Mouse (Mus musculus) limb, embryonic 15.5 days (tissue): ENCODE data around the gene Fgd5. TPM values are rescaled to one million over a fixed set of nuclear protein-coding genes. Genes with fewer than 3 reads are reported as not detected.
"Not testable (repeated sequence)": the region's sequence is repeated elsewhere in the genome, so short reads cannot be mapped to it uniquely, and the experiment has no call there.

Experiments
- ATAC-seq: fragments of 200-750 bp; cut with Nextera tagmentation; 2 replicates; pipeline ENCODE4 v1.8.0; 2017; ENCODE audit warnings: low read depth, moderate TSS enrichment; ENCODE audit not compliant: insufficient number of reproducible peaks, low FRiP score, low TSS enrichment
- H3K27ac ChIP-seq: fragments of 300-500 bp; sonication (generic); 2 replicates; pipeline ENCODE4 v1.5.1; 2015; ENCODE audit warnings: moderate library complexity, mild to moderate bottlenecking, inconsistent platforms
- H3K27me3 ChIP-seq: fragments of 300-500 bp; sonication (generic); 2 replicates; pipeline ENCODE4 v1.6.1; 2015; ENCODE audit warnings: inconsistent platforms
- H3K36me3 ChIP-seq: fragments of 300-500 bp; sonication (generic); 2 replicates; pipeline ENCODE4 v1.6.1; 2015; ENCODE audit warnings: inconsistent platforms
- H3K4me1 ChIP-seq: fragments of 300-500 bp; sonication (generic); 2 replicates; pipeline ENCODE4 v1.6.1; 2015; ENCODE audit warnings: inconsistent platforms
- H3K4me2 ChIP-seq: fragments of 300-500 bp; sonication (generic); 2 replicates; pipeline ENCODE4 v1.6.1; 2015; ENCODE audit warnings: mild to moderate bottlenecking, inconsistent platforms
- H3K4me3 ChIP-seq: fragments of 300-500 bp; sonication (generic); 2 replicates; pipeline ENCODE4 v1.5.1; 2015; ENCODE audit warnings: mild to moderate bottlenecking, inconsistent platforms
- H3K9ac ChIP-seq: fragments of 300-500 bp; sonication (generic); 2 replicates; pipeline ENCODE4 v1.6.1; 2015; ENCODE audit warnings: inconsistent platforms
- H3K9me3 ChIP-seq: fragments of 300-500 bp; sonication (generic); 2 replicates; pipeline ENCODE4 v1.6.1; 2016; ENCODE audit warnings: inconsistent platforms
- WGBS: fragments of 180-500 bp; shearing (Covaris S2); methylation state at CpG from one replicate; pipeline ENCODE4 v1.1.7; 2015; 5-methylcytosine and 5-hydroxymethylcytosine counted together
- polyA plus RNA-seq: library from polyadenylated mRNA; unstranded; fragments of >200 nt; fragmentation: Nextera tagmentation; extraction: Ambion mirVana; gene quantifications from 2 replicates; pipeline ENCODE4 v1.2.1, GENCODE M21; 2015

Fgd5 gene
- polyA plus RNA-seq, 1 experiment from 2014 or later: 10.3 TPM

- Histone ChIP-seq H3K27me3 (no peaks in the 10 kb centered on the region), H3K4me1 (no peaks in the 10 kb centered on the region), H3K36me3 (no peaks in the 10 kb centered on the region), H3K27ac (no peak overlapping the region), H3K9ac (no peak overlapping the region), H3K4me2 (no peak overlapping the region), H3K4me3 (no peak overlapping the region), H3K9me3 (no peaks in the 10 kb centered on the region)
- ATAC-seq: no peak
- 92% methylated on average over 2 of the region's 2 CpGs for WGBS
Observed at GRCm38 (mm10) chr6:92080730-92081129, 102.1 kb downstream of the Fgd5 start.

GRCm38 (mm10) chr6:92082756-92083155 lies 104.1 kb downstream of the Fgd5 start:
- Histone ChIP-seq H3K36me3 (no peaks in the 10 kb centered on the region), H3K9me3 (no peaks in the 10 kb centered on the region), H3K27ac (no peak overlapping the region), H3K4me2 (no peak overlapping the region), H3K9ac (no peak overlapping the region), H3K27me3 (no peaks in the 10 kb centered on the region), H3K4me1 (no peaks in the 10 kb centered on the region), H3K4me3 (no peak overlapping the region)
- 79% methylated on average over 4 of the region's 4 CpGs for WGBS
- ATAC-seq: no peak

GRCm38 (mm10) chr6:92084932-92085331 lies 106.3 kb downstream of the Fgd5 start:
- Histone ChIP-seq H3K4me1 (no peaks in the 10 kb centered on the region), H3K4me3 (no peak overlapping the region), H3K27me3 (no peaks in the 10 kb centered on the region), H3K36me3 (no peaks in the 10 kb centered on the region), H3K9me3 (no peaks in the 10 kb centered on the region), H3K27ac (no peak overlapping the region), H3K4me2 (no peak overlapping the region), H3K9ac (no peak overlapping the region)
- WGBS: 81% methylated on average over 3 of the region's 3 CpGs
- no peak for ATAC-seq

- peaks cover 15% of the 10 kb centered on the region for H3K4me1 ChIP-seq
- H3K27ac ChIP-seq, H3K4me3 ChIP-seq, H3K9ac ChIP-seq, H3K27me3 ChIP-seq, H3K9me3 ChIP-seq, H3K36me3 ChIP-seq, ATAC-seq, H3K4me2 ChIP-seq: not testable (repeated sequence)
- 90% methylated on average over 7 of the region's 7 CpGs for WGBS
Observed at GRCm38 (mm10) chr6:92089141-92089540, 110.5 kb downstream of the Fgd5 start.

- no peaks in the 10 kb centered on the region for H3K27me3 ChIP-seq
- no peak for ATAC-seq
- H3K36me3 ChIP-seq: no peaks in the 10 kb centered on the region
- 95% methylated on average over 4 of the region's 4 CpGs for WGBS
- H3K9me3 ChIP-seq: no peaks in the 10 kb centered on the region
- H3K9ac ChIP-seq: no peak overlapping the region
- peaks cover 19% of the 10 kb centered on the region for H3K4me1 ChIP-seq
- H3K4me2 ChIP-seq: no peak overlapping the region
- H3K27ac ChIP-seq: no peak overlapping the region
- H3K4me3 ChIP-seq: no peak overlapping the region
Observed at GRCm38 (mm10) chr6:92089982-92090381, 111.3 kb downstream of the Fgd5 start.

GRCm38 (mm10) chr6:92090497-92090896 lies 111.8 kb downstream of the Fgd5 start:
- peak overlapping the region; percentile 64 for H3K4me2 ChIP-seq
- H3K9ac ChIP-seq: peak overlapping the region; percentile 97
- no peaks in the 10 kb centered on the region for H3K9me3 ChIP-seq
- peak overlapping the region; percentile 99 for H3K27ac ChIP-seq
- peak overlapping the region; percentile 99 for H3K4me3 ChIP-seq
- 4% methylated on average over 4 of the region's 4 CpGs for WGBS
- H3K36me3 ChIP-seq: no peaks in the 10 kb centered on the region
- peaks cover 19% of the 10 kb centered on the region for H3K4me1 ChIP-seq
- no peak for ATAC-seq
- no peaks in the 10 kb centered on the region for H3K27me3 ChIP-seq

GRCm38 (mm10) chr6:92091130-92091591 lies 112.5 kb downstream of the Fgd5 start, which contains the start of gene Nr2c2:
Gene Nr2c2 (plus strand): TSS chr6:92091390.
- ATAC-seq: 0 out of 2 replicates have a peak, but pooled peaks have one; percentile 8
- peaks cover 19% of the 10 kb centered on the region for H3K4me1 ChIP-seq
- H3K4me2 ChIP-seq: peak within 1 kb of the TSS; percentile 64
- under 1% methylated on average over 27 of the region's 58 CpGs for WGBS
- no peaks in the 10 kb centered on the region for H3K27me3 ChIP-seq
- peak within 1 kb of the TSS; percentile 99 for H3K4me3 ChIP-seq
- H3K9me3 ChIP-seq: no peaks in the 10 kb centered on the region
- H3K27ac ChIP-seq: peak within 1 kb of the TSS; percentile 99
- peak within 1 kb of the TSS; percentile 97 for H3K9ac ChIP-seq
- no peaks in the 10 kb centered on the region for H3K36me3 ChIP-seq

- ATAC-seq: peak; percentile 99
Observed at GRCm38 (mm10) chr6:92091767-92092489, 113.2 kb downstream of the Fgd5 start.

GRCm38 (mm10) chr6:92092737-92093136 lies 114.1 kb downstream of the Fgd5 start:
- Histone ChIP-seq H3K27ac (peak overlapping the region; percentile 99), H3K27me3 (no peaks in the 10 kb centered on the region), H3K4me2 (peak overlapping the region; percentile 64), H3K4me1 (peaks cover 23% of the 10 kb centered on the region), H3K4me3 (peak overlapping the region; percentile 99), H3K36me3 (no peaks in the 10 kb centered on the region), H3K9me3 (no peaks in the 10 kb centered on the region), H3K9ac (peak overlapping the region; percentile 97)
- 21% methylated on average over 3 of the region's 3 CpGs for WGBS
- ATAC-seq: no peak

More at GRCm38 (mm10) chr6:92091767-92092489, 113.2 kb downstream of the Fgd5 start:
- H3K9me3 ChIP-seq: no peaks in the 10 kb centered on the region
- WGBS: 0% methylated on average over 41 of the region's 81 CpGs
- H3K27ac ChIP-seq: peak overlapping the region; percentile 99
- H3K4me2 ChIP-seq: peak overlapping the region; percentile 64
- H3K9ac ChIP-seq: peak overlapping the region; percentile 97
- H3K4me3 ChIP-seq: peak overlapping the region; percentile 99
- peaks cover 23% of the 10 kb centered on the region for H3K4me1 ChIP-seq
- no peaks in the 10 kb centered on the region for H3K27me3 ChIP-seq
- H3K36me3 ChIP-seq: no peaks in the 10 kb centered on the region

GRCm38 (mm10) chr6:92093869-92094268 lies 115.2 kb downstream of the Fgd5 start:
- no peaks in the 10 kb centered on the region for H3K27me3 ChIP-seq
- no peak overlapping the region for H3K27ac ChIP-seq
- peaks cover 23% of the 10 kb centered on the region for H3K4me1 ChIP-seq
- H3K9me3 ChIP-seq: no peaks in the 10 kb centered on the region
- ATAC-seq: no peak
- 87% methylated on average over 2 of the region's 2 CpGs for WGBS
- no peaks in the 10 kb centered on the region for H3K36me3 ChIP-seq
- H3K4me2 ChIP-seq: no peak overlapping the region
- H3K4me3 ChIP-seq: no peak overlapping the region
- no peak overlapping the region for H3K9ac ChIP-seq

GRCm38 (mm10) chr6:92100679-92101360 lies 122.1 kb downstream of the Fgd5 start:
- Histone ChIP-seq H3K27me3 (no peaks in the 10 kb centered on the region), H3K36me3 (no peaks in the 10 kb centered on the region), H3K9me3 (no peaks in the 10 kb centered on the region), H3K9ac (no peak overlapping the region), H3K4me2 (no peak overlapping the region), H3K4me1 (0 out of 2 replicates have a peak, but pooled peaks cover 4% of the 10 kb centered on the region), H3K27ac (no peak overlapping the region), H3K4me3 (no peak overlapping the region)
- WGBS: 69% methylated on average over 2 of the region's 2 CpGs
- ATAC-seq: no peak

- no peak overlapping the region for H3K27ac ChIP-seq
- H3K9me3 ChIP-seq: no peaks in the 10 kb centered on the region
- H3K9ac ChIP-seq: no peak overlapping the region
- no peaks in the 10 kb centered on the region for H3K4me1 ChIP-seq
- ATAC-seq: no peak
- H3K4me2 ChIP-seq: no peak overlapping the region
- H3K4me3 ChIP-seq: no peak overlapping the region
- H3K27me3 ChIP-seq: no peaks in the 10 kb centered on the region
- H3K36me3 ChIP-seq: no peaks in the 10 kb centered on the region; the same call in 1 of the 2 replicates
Observed at GRCm38 (mm10) chr6:92124547-92124946, 145.9 kb downstream of the Fgd5 start.
